Mouse (Mus musculus): Measurements from ENCODE around the gene Cacna1c. TPM values are rescaled to one million over a fixed set of nuclear protein-coding genes. Genes with fewer than 3 reads are reported as not detected.
A peak's percentile ranks its signal among the peaks of the same experiment; 100 is the strongest.

Cacna1c gene
- polyA plus RNA-seq, 1 experiment: 1.3 TPM

DNA sequence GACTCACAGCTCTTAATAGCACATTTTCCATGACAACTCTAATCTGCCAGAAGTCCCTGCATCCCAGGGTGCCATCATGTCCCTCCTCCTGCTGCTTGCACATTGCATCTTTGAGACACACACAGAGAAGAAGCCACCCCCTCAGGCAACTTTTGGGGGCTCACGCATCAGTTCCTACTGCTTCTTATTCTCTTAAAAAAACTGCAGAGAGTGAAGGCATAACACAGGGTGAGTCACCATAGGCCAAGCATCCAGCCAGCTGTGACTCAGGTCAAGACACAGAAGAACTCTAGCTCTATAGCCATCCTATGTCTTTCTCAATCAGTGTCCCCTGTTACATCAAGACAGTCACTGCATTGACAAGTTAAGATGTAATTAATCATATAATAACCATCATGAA, 431.0 kb downstream of the Cacna1c start:
- H3K27me3 ChIP-seq (replicated peaks): no peaks in the 10 kb centered on the region
- H3K36me3 ChIP-seq (replicated peaks; ENCODE audit: low read length): no peaks in the 10 kb centered on the region
- H3K9me3 ChIP-seq: 0 out of 2 replicates have a peak, but pooled peaks cover under 1% of the 10 kb centered on the region
- TF ChIP-seq FLI1 (IDR thresholded peaks at IDR 0.05; ENCODE audit: low read length) (no peak), GATA1 (IDR thresholded peaks at IDR 0.05; ENCODE audit: borderline replicate concordance, low read length) (no peak)
- peaks cover 41% of the 10 kb centered on the region for H3K4me1 ChIP-seq
- no peak overlapping the region for H3K4me3 ChIP-seq (replicated peaks)

DNA sequence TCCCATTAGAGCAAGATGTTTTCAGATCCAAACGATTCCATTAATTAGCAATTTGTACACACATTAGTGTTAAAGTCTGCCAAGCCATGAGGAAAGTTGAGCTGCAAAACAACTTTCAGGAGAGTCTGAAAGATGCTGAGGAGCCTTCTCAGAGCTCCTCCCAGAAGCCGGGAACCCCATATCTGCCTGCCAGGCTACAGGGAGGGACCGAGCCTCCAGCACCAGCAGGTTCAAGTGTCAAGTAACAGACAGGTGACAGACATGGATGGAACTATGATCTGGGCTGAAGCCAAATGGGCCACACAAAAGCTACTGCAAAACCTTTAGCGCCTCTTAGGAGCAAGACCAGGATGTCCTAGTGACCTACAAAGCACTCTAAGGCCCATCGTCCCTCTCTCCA, 437.2 kb downstream of the Cacna1c start:
- Histone ChIP-seq H3K36me3 (replicated peaks; ENCODE audit: low read length) (peaks cover 7% of the 10 kb centered on the region), H3K4me3 (replicated peaks) (no peak overlapping the region), H3K4me1 (peaks cover 57% of the 10 kb centered on the region), H3K27me3 (replicated peaks) (no peaks in the 10 kb centered on the region), H3K9me3 (no peaks in the 10 kb centered on the region)
- no peak for TF ChIP-seq FLI1 (IDR thresholded peaks at IDR 0.05; ENCODE audit: low read length)
- no peak for TF ChIP-seq GATA1 (IDR thresholded peaks at IDR 0.05; ENCODE audit: borderline replicate concordance, low read length)

DNA sequence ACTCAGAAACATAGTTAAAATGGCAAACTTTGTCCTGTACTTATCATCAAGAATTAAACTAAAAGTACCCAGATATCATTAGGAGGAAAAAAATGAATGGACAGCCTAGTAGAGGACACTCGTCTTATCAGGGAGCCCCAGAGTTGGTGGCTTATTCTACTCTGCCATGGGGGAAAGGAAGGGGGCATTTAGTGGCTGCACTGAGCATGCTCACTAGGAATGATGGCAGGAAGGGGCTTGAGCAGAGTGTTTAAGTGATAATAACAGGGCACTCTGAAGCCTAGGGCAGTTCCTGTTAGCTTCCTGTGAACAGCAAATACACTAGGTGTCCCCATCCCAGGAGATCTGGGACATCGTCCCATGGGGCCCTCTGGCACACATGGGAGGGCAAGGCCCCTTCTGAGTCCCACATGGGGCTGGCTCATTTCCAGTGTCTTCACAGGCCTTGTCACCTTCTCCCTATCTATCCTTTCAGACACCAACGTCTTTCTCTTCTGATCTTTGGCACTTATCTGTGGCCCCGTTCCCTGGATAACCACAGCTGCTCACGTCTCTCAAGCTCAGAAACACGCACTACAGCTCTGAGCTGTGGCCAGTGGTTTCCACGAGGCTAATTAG, 437.8 kb downstream of the Cacna1c start:
- Histone ChIP-seq H3K4me3 (replicated peaks) (peak overlapping the region; percentile 64), H3K27me3 (replicated peaks) (no peaks in the 10 kb centered on the region)

DNA sequence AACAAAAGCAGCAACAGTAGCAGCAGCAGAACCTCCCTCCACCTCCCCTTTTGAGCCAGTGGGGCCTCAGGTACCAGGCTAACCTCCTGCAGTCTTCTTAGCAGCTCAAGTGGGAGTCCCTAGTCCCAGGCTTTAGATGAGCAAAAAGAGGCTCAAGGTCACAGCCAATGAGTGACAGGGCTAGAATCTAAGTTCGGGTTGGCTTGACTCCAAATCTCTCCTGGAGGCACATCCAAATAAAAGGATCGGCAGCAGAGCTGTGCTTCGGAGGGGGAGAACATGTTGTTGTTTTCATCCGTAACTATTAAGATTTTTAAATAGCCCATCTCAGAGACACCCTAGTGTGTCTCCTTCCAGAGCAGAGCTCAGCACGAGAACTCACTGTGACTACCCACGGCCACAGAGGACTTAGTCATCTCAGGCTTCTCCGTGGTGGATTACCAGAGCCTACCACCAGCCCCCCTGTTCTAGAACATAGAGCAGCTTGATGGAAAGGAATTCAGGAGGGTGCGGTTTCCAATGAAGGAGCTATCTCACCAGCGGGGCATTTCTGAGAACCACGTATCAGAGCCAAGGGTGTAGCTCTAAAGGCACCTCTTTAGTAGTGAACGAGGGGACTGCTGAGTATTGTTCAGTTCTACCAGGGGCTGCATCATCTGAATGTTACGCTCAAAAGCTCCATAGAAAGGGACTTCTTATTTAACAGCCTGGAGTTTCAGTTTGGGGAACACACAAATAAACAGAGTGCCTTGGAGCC, 438.5 kb downstream of the Cacna1c start:
- Histone ChIP-seq H3K4me3 (replicated peaks) (peak overlapping the region; percentile 39), H3K9me3 (no peaks in the 10 kb centered on the region), H3K4me1 (peaks cover 58% of the 10 kb centered on the region), H3K27me3 (replicated peaks) (no peaks in the 10 kb centered on the region), H3K36me3 (replicated peaks; ENCODE audit: low read length) (peaks cover 7% of the 10 kb centered on the region)
- no peak for TF ChIP-seq FLI1 (IDR thresholded peaks at IDR 0.05; ENCODE audit: low read length)
- TF ChIP-seq GATA1 (IDR thresholded peaks at IDR 0.05; ENCODE audit: borderline replicate concordance, low read length): no peak

More for the DNA sequence above, 437.8 kb downstream of the Cacna1c start:
- peaks cover 54% of the 10 kb centered on the region for H3K4me1 ChIP-seq
- H3K9me3 ChIP-seq: no peaks in the 10 kb centered on the region
- TF ChIP-seq FLI1 (IDR thresholded peaks at IDR 0.05; ENCODE audit: low read length) (no peak), GATA1 (IDR thresholded peaks at IDR 0.05; ENCODE audit: borderline replicate concordance, low read length) (no peak)
- peaks cover 7% of the 10 kb centered on the region for H3K36me3 ChIP-seq (replicated peaks; ENCODE audit: low read length)

DNA sequence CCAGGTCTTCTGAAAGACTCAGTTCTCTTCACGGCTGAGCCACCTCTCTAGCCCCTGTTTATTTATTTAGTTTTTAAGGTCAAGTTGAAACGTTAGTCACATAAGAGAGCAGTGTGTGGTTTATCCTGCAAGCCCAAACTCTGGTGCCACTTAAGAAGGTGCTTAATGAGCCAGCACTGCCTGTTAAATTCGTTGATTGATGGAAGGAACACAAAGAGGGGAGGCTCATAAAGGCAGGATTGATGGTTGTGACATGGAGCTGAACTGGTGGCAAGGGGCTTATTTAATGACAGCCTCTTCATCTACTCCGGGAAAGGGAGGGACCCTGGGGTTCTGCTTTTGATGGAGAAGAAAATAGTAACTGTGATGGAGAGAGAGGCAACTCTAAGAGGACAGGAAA, 439.7 kb downstream of the Cacna1c start:
- H3K4me1 ChIP-seq: peaks cover 55% of the 10 kb centered on the region
- peaks cover 12% of the 10 kb centered on the region for H3K36me3 ChIP-seq (replicated peaks; ENCODE audit: low read length)
- no peak overlapping the region for H3K4me3 ChIP-seq (replicated peaks)
- no peaks in the 10 kb centered on the region for H3K27me3 ChIP-seq (replicated peaks)
- TF ChIP-seq GATA1 (IDR thresholded peaks at IDR 0.05; ENCODE audit: borderline replicate concordance, low read length): no peak
- no peak for TF ChIP-seq FLI1 (IDR thresholded peaks at IDR 0.05; ENCODE audit: low read length)
- peaks cover 2% of the 10 kb centered on the region; the same call in 1 of the 2 replicates for H3K9me3 ChIP-seq

DNA sequence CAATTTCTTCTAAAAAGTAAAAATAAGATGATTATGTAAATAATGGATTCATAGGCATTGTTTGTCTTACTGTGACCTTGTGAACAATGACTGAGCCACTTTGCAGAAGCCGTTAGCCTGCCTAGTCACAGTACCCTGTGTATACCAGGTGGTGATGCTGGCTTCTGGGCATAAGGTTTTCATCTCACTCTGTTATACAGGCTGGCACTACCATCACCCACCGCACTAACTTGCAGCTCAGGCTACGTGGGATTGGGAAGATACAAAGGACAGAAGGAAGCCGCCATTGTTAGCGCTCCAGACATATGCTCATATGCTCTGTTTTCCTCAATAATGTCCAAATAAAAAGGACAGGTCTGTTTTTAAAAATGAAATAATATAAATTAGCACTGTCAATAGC, 440.4 kb downstream of the Cacna1c start:
- TF ChIP-seq GATA1 (IDR thresholded peaks at IDR 0.05; ENCODE audit: borderline replicate concordance, low read length): no peak
- TF ChIP-seq FLI1 (IDR thresholded peaks at IDR 0.05; ENCODE audit: low read length): no peak
- Histone ChIP-seq H3K4me3 (replicated peaks) (no peak overlapping the region), H3K36me3 (replicated peaks; ENCODE audit: low read length) (peaks cover 18% of the 10 kb centered on the region), H3K4me1 (peaks cover 57% of the 10 kb centered on the region), H3K27me3 (replicated peaks) (peaks cover 3% of the 10 kb centered on the region), H3K9me3 (peaks cover 8% of the 10 kb centered on the region; the same call in 1 of the 2 replicates)

DNA sequence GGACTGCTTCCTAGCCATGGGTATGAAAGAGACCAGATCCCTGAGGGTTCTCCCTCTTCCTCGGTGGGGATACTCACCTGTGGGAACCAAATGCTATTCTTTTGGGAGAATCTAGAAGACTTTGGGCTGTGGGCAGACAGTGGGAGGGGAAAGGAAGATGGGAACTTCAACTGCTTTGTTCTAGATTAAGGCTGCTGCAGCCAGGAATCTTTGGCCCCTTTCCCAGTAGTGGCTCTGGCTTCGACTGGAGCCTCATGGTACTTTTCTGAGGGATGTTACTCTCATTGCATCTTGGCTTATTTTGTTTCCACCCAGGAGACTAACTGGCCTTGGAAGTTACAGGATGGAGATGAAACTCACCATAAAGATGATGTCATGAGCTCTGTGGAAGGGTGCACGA, 441.8 kb downstream of the Cacna1c start:
- Histone ChIP-seq H3K4me1 (peaks cover 58% of the 10 kb centered on the region), H3K9me3 (peaks cover 8% of the 10 kb centered on the region; the same call in 1 of the 2 replicates), H3K27me3 (replicated peaks) (peaks cover 3% of the 10 kb centered on the region), H3K4me3 (replicated peaks) (no peak overlapping the region), H3K36me3 (replicated peaks; ENCODE audit: low read length) (peaks cover 18% of the 10 kb centered on the region)
- TF ChIP-seq FLI1 (IDR thresholded peaks at IDR 0.05; ENCODE audit: low read length): no peak
- no peak for TF ChIP-seq GATA1 (IDR thresholded peaks at IDR 0.05; ENCODE audit: borderline replicate concordance, low read length)

DNA sequence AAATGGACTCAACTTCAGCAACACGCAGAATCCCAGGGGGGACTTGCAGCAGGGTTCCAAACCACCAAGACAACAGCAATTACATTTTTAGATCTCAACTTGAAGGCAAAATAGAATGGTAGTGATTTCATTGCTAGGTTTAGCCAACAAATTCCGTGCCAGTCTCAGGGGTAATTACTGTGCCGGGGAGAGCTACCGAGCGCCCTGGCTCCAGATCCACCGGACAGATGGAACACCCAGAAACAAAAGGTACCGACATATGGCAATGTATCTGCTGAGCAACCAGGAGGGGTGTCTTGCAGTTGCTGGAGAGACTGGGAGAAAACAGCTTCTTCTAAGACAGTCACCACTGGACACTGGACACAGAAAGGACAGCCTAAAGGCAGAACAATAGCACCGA, 442.4 kb downstream of the Cacna1c start:
- Histone ChIP-seq H3K4me1 (peaks cover 58% of the 10 kb centered on the region), H3K9me3 (peaks cover 8% of the 10 kb centered on the region; the same call in 1 of the 2 replicates), H3K27me3 (replicated peaks) (peaks cover 3% of the 10 kb centered on the region), H3K4me3 (replicated peaks) (no peak overlapping the region), H3K36me3 (replicated peaks; ENCODE audit: low read length) (peaks cover 18% of the 10 kb centered on the region)
- TF ChIP-seq GATA1 (IDR thresholded peaks at IDR 0.05; ENCODE audit: borderline replicate concordance, low read length): no peak
- no peak for TF ChIP-seq FLI1 (IDR thresholded peaks at IDR 0.05; ENCODE audit: low read length)

DNA sequence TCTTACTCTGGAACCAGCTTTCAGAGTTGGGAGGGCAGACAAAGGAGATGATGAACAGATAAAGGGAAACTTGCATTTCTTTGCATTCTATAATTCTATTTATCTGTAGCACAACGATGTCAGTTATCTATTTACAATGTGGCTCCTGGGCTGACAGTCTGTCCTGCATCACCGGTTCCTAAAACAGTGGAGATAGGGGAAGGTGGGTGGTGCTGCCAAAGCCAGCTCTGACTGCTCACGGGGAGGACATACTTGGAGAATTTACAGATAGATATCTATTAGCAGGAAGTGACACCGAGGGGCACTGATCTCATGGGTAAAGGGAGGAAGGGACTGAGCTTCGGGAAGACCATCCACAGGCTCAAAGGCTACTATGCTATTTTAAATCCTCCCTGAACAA, 443.2 kb downstream of the Cacna1c start:
- TF ChIP-seq FLI1 (IDR thresholded peaks at IDR 0.05; ENCODE audit: low read length) (no peak), GATA1 (IDR thresholded peaks at IDR 0.05; ENCODE audit: borderline replicate concordance, low read length) (no peak)
- peaks cover 8% of the 10 kb centered on the region; the same call in 1 of the 2 replicates for H3K9me3 ChIP-seq
- peaks cover 54% of the 10 kb centered on the region for H3K4me1 ChIP-seq
- H3K4me3 ChIP-seq (replicated peaks): no peak overlapping the region
- peaks cover 3% of the 10 kb centered on the region for H3K27me3 ChIP-seq (replicated peaks)
- peaks cover 18% of the 10 kb centered on the region for H3K36me3 ChIP-seq (replicated peaks; ENCODE audit: low read length)

DNA sequence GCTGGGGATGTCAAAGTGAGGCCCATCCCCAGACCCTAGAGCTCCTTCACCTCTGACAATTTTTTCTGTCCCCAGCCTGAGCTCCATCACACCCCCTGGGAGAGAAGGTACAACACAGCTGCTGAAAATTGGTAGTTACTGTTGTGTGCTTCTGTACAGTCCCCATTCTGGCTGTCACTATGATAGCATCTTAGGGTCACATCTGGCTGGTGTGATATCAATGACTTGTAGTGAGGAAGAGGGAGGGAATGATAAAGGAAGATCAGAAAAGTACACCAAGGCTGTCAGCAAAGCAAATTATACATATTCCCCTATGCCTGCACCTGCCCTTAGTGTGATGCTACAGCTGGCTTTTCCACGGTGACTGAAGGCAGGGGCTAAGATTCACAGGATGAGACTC, 446.9 kb downstream of the Cacna1c start:
- Histone ChIP-seq H3K36me3 (replicated peaks; ENCODE audit: low read length) (peaks cover 12% of the 10 kb centered on the region), H3K27me3 (replicated peaks) (peaks cover 3% of the 10 kb centered on the region), H3K9me3 (peaks cover 8% of the 10 kb centered on the region; the same call in 1 of the 2 replicates), H3K4me3 (replicated peaks) (no peak overlapping the region), H3K4me1 (peaks cover 66% of the 10 kb centered on the region)
- no peak for TF ChIP-seq FLI1 (IDR thresholded peaks at IDR 0.05; ENCODE audit: low read length)
- TF ChIP-seq GATA1 (IDR thresholded peaks at IDR 0.05; ENCODE audit: borderline replicate concordance, low read length): no peak

Data from megakaryocyte, embryonic 14.5 days (primary cell).